Mouse (Mus musculus): ENCODE measurements around the gene Rho.

The Rho gene

GRCm38 (mm10) chr6:115956418-115956921, 24.9 kb downstream of the Rho start:
- DNase-seq (ENCODE audit: low spot score in 2 of 2), result no peak

- DNase-seq (ENCODE audit: low spot score in 2 of 2), result no peak
Observed at GRCm38 (mm10) chr6:115956922-115957601, 25.5 kb downstream of the Rho start.

DNA sequence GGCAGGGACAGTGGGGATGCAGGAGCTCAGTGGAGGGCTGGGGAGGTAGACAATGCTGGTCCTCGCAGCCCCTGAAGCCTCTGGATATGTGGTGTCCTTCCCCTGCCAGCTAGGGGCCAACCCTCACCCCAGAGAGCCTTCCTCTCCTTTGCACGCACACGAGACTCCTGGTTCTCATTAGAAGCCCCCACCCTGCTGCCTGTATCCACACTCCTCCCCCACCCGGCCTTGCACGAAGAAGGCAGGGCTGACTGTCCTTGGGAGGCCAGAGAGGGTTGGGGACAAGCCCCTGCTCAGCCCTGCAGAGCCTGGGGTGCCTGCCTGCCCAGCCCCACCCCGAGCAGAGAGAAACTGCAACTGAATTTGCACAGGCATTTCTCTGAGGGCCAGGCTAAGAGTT, 26.1 kb downstream of the Rho start:
- DNase-seq (ENCODE audit: low spot score in 2 of 2), result no peak

DNA sequence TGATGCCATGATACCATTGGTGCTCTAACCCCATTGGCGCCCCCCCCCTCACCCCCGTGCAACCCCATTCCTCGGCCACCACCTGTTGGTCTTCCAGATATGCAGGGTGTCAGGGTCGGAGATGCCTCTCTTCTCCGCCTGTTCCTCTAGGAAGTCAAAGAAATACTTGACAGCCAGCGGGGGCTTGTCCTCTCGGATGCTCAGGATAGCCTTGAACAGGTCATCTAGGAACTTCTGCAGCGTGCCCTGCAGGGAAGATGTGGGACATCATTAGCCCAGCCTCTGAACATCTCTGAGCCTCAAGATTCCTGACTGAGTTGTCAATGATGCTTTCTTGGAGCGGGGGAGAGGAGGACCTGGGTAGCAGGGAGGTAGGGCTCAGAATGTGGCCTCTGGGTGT, 26.9 kb downstream of the Rho start:
- DNase-seq (ENCODE audit: low spot score in 2 of 2), result no peak

GRCm38 (mm10) chr6:115959151-115959691, 27.7 kb downstream of the Rho start:
- DNase-seq (ENCODE audit: low spot score in 2 of 2), result no peak

DNA sequence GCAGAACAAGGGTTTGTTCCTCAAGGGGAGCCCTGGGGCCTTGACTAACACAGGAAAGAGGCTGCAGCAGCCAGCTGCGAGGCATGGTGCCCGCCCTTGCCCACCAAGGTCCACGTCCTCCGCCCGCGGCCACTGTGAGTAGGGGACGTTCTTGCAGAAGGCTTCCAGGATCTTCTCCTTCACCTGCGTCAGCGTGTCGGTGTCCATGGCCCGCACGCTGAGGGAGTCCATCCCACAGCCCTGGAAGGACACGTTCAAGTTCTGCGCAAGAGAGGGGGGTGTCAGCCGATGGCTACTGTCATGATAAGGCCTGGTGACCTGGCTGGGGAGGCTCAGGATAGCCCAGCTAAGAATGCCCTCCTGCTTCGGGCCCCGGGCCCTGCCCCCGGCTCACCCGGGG, 28.8 kb downstream of the Rho start:
- DNase-seq (ENCODE audit: low spot score in 2 of 2), result no peak

DNA sequence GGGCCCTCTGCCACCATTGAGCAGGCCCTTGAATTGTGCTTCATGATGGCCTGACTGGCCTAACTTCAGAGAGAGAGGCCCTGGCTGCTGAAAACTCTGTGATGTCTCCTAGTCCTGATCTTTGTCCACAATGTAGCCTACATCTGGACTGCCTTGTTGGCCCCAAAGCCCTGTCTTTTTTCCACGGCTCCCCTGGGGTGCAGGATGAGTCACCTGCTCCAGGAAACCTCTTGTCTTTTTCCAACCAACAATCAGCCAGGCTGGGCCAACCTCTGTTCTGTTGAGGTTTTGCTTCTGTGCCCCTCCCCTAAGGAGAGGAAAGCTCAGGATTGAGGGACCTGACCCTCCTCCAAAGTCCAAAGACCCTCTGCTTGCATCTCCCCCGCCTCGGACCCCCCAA, 30.2 kb downstream of the Rho start:
- no peak for DNase-seq (ENCODE audit: low spot score in 2 of 2)

DNA sequence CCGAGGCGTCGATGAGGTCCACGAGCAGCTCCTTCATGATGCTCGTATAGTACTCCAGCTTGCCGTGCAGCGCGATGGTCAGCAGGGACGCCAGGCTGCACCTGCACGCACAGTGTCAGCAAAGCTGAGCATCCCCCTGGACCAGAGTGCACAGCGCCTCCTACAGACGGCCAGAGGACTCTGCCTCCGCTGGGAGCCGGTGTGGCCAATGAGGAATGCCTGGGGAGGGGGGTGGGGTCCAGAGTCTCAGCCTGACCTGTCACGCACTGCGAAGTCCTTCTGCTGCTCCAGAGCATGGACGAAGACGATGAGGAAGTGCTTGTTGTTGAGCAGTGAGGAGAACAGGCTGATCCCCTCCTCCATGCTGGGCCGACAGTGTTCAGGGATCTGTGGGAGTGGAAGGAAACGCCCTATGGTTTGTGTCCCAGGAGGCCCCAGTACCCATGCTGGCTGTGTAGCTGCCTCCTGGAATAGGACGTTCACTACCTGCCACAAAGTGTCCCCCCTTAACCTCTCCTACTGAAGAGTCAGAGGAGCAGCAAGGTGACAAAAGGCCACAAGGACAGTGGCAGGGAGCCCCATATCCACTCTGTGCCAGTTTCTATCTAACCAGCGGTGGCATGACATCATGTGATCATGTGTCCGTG, 31.0 kb downstream of the Rho start:
- DNase-seq (ENCODE audit: low spot score in 2 of 2), result no peak

DNA sequence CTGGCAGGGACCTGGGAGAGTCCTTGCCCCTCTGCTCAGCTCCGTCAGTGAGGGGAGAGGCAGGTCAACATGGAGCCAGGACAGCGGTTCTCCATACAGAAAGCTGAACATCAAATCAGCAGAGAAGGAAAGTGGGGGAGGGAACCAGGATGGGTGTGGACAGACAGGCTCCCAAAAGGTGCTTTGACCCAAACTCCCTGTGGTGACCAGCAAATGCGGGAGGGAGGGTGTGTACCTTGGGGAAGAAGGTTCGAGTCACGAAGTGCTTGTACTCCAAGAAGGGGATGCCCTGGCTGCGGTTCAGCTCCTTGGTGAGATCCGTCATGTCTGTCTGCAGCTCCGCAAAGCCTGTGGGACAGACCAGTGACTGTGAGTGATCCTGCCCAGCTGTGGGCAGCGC, 32.1 kb downstream of the Rho start:
- DNase-seq (ENCODE audit: low spot score in 2 of 2), result no peak

DNA sequence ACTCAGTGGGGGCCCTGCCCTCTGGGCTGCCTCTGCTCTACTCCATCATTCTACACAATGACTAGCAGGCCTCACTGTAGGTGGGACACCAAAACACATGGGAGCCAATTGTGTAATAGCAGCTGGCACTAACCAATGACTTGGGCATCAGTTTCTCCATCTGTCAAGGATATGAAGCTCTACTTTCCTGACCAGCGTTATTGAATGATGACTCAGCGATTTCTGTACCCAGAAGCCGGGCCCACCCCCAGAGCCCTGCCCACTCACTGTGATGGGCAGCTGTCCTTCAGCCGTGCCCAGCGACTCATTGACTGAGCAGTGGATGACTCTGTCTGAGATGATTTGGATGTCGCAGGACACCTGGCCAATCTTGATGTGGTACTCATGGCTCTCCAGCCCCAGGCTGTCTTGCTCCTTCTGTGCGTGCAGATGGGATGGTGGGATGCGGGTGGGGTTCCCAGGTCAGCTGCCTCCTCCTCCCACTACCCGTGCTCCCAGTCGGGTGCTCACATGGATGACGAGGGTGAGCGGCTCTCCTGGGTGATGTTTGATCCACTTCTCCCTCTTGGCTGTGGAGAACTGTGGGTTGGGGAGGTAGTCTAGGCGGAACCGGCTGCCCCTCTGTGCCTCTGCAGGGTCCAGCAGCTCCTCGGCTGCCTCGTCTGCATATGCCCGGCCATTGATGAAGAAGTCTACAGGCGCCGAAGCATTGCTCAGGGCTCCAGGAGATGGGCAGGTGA, 34.8 kb downstream of the Rho start:
- DNase-seq (ENCODE audit: low spot score in 2 of 2), result no peak

DNA sequence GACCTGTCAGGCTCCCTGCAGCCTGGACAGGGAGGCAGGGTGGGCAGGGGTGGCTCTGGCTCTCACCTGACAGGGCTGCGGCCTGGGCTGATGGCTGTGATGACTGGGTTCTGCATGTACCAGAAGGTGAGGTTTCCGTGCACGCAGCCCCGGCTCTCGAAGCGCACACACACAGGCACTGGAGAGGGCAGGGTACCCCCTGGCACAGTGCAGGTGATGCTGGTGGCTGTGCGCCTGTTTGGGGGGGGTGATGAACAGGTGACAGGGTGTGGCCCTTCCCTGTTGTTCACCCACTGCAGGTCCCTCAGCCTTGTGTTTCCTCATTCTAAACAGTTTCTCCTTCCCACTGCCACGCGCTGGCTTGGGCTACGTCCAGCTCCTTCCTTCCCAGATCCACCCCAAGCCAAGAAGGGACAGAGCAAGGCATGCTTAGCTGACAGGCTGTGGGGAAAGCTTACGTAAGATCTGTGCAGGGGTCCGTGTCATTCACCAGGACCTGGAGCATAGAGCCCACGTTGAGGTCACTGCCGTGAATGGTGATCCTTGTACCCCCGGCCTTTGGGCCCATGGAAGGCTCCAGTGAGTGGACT, 35.8 kb downstream of the Rho start:
- DNase-seq (ENCODE audit: low spot score in 2 of 2), result no peak

GRCm38 (mm10) chr6:115968086-115968485, 36.5 kb downstream of the Rho start:
- DNase-seq (ENCODE audit: low spot score in 2 of 2), result no peak

DNA sequence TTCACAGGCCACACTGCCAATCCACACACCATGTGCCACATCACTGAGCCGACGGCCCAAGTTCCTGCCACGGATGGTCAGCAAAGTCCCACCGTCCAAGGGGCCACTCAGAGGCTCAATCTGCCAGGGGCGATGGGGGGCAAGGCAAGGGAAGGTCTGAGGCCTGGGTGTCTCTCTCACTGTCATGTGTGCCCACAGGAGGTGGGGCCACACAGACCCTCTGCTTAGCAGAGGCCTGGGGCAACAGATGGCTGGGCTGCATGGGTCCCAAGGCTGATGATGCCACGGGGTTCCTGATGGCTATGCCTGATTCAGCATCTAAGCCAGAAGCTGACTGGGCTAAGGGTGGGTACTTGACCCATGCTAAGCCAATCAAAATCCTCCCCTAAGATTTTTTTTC, 37.2 kb downstream of the Rho start:
- no peak for DNase-seq (ENCODE audit: low spot score in 2 of 2)

DNA sequence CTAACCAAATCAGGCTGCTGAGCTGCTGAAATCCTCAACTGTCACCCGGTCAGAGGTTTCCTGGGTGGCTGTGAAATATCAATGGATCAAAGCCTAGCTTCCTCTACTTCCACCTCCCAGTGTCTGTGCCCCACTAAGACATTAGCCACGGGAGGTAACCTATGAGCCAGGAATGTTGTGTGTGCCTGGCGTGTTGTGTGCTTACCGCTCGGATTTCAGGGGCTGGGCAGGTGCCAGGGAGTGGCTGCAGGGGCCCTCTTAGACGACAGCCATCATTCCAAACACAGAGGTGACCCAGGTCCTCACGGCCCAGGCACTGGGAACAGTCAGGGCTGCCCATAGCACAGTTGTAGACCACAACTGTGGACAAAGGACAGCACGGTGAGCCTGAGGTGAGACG, 37.6 kb downstream of the Rho start:
- no peak for DNase-seq (ENCODE audit: low spot score in 2 of 2)

- DNase-seq (ENCODE audit: low spot score in 2 of 2), result no peak
Observed at GRCm38 (mm10) chr6:115969952-115970351, 38.4 kb downstream of the Rho start.

DNA sequence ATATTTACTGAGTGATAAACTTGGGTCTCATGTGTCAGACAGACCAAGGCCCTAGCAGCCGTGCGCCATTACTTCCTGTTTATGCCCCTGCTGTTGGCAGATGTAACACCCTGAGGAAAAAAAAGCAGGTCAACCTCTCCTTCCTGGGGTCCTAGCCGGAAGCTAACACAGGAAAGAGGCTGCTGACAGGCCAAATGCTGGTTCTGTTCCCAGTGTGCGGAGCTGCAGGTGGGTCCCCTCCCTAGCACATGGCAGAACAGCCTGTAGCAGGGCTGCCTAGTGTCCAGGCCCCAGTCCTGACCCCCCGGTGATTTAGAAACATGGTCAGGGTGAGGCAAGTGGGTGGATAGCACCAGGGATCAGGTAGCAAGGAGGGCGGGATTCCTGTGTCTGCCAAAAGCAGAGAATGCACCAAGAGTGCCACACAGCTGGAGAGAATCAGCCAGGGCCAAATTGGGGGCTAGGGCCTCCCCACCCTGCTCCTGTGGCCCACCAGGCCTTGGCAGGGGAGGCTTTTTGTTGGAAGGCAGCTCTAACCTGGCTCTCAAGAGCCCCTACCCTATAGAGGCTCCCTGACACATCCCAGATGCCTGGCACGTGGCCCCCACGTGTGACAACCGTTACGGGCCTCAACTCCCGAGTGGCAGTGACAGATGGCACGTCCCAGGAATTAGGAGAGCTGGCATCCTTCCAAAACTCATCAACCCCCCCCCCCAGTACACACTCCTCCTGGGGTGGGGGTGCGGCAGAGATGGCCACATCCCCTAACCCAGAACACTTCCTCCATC, 39.9 kb downstream of the Rho start:
- no peak for DNase-seq (ENCODE audit: low spot score in 2 of 2)

GRCm38 (mm10) chr6:115972083-115972764, 40.7 kb downstream of the Rho start:
- DNase-seq (ENCODE audit: low spot score in 2 of 2), result no peak

DNA sequence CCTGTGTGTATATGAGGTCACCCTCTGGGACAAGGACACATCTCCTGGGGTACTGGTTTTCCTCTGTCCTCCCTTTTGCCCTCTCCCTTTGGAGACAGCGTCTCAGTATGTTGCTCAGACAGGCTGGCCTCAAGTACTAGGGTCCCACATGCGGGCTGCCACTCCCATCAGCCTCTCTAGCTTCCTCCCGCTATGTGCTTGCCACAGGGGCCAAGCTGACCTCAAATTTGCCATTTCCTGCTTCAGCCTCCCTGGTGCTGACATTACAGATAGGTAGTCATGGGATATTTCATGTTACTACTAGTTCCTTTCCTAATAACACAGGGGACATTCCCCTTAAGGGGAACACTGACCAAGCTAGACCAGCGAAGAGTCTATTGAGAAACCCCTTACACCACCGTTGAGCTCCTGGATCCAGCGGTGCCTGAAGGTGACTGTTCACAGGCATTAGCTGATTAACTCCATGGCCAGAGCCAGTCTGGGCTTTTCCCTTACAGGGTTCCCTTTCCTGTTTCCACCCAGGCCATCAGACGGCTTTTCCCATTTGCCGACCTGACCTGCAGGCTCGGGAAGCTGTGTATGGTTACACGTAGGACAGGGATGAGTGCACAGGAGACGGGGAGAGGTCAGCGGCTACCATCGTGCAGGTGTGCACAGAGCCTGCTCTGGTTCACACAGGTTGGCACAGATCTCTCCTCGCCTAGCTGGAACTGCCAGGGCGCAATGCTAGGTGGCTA, 41.8 kb downstream of the Rho start:
- DNase-seq (ENCODE audit: low spot score in 2 of 2), result no peak

DNA sequence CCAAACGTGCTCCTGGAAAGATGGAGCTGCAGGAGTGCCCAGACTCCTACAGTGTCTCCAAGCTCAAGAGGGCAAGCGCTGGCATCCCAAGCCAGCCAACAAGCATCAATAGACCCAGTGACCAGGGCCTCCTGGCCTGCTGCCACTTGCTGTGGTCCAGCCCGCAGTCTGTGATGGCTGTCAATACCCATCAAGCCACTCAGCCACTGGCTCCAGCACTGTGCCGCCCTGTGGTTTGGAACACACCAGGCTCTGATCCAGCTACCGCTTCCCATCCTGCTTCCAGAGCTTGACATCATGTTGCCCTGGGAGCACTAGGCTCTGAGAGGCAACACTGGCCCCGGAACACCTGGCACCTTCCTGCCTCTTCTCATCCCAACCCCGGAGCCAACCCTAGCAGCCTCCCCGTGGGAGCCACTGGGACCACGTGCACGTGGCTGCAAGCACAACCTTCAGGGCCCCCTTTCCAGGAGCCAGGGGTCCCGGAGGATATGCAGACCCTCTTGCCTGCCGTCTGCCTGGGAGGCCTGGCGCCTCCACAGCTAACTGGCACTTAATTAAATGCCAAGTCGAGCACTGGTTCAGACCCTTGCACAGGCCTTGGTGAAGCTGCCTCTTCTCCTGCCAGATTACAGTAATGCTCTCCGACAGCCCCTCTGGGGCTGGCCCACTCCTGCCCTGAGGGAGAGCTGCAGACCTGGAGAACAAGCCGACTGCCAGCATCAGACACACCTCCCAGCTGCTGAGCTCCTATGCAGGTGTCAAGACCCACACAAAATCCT, 42.5 kb downstream of the Rho start:
- DNase-seq (ENCODE audit: low spot score in 2 of 2), result no peak
